Mouse (Mus musculus): ENCODE measurements around the gene Plcb4.

Gene Plcb4

DNA sequence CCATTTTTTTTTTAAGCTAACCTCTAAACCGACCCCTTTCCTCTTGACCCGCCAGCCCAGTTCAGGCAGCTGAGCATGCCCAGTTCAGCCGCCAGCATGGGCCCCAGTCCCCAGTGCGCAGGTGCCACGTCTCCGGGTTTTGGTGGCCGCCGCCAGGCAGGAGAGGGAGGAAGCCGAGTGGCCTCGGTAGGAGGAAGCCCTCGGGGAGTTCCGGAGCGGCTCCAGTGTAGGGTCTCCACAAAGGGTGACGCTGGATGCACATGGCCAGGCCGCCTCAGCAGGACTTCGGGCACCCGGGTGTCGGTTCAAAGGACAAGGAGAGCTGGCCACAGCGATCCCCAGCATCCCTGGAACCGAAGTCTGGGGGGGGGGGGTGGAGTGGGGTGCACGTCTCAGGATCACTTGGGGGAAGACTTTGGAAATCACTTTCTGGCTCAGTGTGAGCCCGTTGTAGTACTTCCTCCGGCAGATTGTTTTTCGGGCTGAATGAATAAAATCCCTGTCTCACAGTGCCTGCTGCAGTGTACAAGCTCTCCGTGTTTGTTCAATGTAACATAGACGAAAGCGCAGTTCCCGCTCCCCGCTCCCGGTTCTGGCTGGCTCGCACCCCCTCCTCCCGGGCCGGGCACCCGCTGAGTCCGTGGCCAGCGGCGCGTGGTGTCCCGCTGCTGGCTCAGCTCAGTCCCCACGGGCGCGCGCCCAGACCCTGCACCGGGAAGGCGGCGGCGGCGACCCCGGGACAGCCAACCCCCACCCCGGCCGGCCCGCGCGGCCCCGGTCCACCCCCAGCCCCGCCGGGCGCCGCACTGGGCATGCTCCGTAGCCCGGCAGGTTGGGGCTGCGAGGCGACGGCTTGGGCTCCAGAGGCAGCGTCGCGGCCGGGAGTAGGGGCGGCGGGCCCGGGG lies at the start of gene Plcb4:
Gene Plcb4 (plus strand): TSS at position 526 of the 905 bp plus-strand sequence.
- DNase-seq (ENCODE audit: low spot score in 2 of 2) = peak; percentile 46 to 62

DNA sequence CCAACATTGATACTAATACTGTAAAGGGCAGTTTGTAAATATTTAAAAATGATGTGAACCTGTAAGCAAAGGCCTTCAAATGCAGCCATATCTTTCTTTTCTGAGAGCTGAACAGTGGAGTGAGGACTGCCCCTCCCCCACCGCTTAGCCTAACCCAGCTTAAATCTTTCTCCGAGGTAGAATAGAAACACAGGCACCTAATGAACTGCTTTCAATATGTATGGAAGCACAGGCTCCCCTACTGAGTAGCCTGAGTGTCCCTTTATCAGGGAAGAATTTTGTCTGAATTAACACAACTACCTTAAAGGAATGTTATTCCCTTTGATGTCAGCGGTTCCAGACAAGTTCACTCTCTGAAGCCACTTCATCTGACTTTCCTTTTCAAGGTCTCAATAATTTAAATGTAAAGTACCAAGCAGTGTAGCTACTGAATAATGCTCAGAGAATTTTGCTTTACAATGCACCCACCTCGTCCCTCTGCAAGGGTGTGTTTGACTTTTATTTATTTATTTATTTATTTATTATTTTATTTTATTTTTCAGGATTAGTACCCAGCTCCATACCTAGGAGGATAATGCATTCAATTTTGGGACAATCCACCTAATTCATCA lies 44.1 kb upstream of the Plcb4 start:
- DNase-seq (ENCODE audit: low spot score in 2 of 2) = no peak

DNA sequence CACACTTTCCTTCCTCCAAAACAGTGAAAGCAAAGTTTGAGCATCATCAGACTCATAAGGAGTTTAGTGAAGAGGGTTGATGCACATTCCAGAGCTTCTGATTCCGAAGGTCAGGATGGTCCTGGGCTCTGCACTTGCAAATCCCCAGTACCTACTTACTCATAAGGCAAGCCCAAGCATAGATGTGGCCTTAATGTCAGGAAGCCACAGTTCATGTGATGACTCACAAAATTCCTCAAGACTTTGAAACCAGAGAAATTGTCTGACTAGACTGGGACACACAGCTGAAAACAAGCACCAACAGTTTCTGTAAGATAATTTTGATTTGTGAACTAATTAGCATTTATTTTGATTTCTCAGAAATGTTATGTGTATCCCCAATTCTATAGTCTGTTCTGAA lies 42.7 kb upstream of the Plcb4 start:
- no peak for DNase-seq (ENCODE audit: low spot score in 2 of 2)

DNA sequence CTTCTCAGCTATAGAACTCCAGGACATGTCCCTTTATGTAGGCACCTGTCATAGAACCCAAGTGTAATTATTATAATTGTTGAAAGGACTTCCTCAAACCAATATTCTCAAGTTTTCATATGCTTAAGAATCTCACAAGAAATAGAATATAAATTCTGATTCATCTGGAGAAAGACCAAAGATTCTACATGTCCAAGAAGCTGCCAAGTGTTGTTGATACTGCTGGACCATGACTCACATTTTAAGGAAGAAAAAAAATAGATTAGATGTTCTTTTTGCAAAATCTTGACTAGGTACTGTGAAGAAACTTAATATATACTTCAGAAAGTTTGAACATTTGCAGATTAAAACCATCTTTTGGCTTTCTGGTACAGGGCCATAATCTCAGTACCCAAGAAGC lies 40.3 kb upstream of the Plcb4 start:
- DNase-seq (ENCODE audit: low spot score in 2 of 2) = no peak

DNA sequence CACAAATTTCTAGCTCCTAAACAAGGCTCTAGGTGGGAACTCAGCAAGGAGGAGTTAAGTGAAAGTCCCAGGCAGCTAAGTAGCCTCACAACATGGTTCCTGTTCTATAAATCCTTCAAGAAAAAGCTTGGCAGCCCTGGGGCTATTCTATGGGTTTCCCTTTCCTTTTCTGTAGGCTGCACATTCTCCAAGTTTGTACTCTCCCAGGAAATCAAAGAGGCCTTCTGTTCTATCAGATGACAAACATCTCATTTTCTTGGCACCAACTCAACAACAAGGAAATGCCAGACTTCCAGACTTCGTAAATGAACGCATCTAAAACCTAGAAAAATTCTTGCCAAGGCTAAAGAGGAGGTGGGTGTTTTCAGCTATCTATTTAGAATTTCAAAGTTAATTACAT lies 38.9 kb upstream of the Plcb4 start:
- DNase-seq (ENCODE audit: low spot score in 2 of 2) = no peak

DNA sequence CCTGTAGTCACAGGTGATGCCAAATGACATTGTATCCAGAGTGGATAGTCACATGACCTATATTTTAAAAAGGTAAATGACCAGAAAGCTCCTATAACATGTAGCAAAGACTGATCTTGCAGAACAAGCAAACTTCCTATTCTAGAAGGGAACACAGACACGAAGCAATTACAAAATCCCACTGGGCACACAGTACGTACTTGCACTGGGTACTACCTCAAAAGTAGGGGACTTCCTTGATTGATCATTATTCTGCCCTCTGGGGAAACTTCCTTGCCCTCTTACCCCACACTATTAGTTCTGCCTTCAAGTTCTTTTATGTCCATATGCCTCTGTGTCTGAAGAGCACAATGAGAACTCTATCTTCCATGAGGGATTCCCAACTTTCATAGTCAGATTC lies 31.0 kb upstream of the Plcb4 start:
- no peak for DNase-seq (ENCODE audit: low spot score in 2 of 2)

DNA sequence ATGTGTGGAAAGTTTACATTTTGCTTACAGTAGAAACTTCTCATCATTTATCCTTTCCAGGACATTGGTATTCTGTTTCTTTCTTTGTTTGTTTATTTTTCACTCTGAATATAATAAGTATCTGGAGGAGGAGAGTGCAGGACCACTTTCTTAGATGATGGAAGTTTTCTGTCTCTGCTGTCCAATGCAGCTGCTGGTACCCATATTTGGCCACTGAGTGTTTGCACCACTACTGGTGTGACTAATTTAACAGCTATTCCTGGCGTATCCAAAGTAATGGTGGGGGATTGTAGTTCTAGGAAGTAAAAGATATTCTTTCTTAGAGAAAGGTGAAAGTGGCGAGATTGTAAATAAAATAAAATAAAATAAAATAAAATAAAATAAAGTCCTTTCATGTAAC lies 21.6 kb upstream of the Plcb4 start:
- no peak for DNase-seq (ENCODE audit: low spot score in 2 of 2)

DNA sequence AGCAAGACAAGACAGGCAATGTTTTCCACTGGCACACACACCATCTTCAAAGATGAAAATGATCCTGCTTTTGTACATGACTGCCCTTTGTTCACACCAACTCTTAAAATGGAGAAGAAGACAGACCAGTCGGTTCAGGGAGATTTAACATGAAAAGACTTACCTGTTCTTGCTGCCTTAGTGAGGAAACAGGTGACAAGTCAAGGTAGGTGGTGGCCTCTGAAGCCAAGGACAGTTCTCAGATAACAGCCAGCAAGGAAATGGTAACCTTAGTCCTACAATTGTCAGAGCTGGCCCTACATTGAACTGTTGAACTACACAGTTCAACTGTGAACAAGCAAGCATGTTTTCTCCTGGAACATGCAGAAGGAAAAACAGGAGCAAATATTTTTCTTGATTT lies 17.8 kb upstream of the Plcb4 start:
- no peak for DNase-seq (ENCODE audit: low spot score in 2 of 2)

DNA sequence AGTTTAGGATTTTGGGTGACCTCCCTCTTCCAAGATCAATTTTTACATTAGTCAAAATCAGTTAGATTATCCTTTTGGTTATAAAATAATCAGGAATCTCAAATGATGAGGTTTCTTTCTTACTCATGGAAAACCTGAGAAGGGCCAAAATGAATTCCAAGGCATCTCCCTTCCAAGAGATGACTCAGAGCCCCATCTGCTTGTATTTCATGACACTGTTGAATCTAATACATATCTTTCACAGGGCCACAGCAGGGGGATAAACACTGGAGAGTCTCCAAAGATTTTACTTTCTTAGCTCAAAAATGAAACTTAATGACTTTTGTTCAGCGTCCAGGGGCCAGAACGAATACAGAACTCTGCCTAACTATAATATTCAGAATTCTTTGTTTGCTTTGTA lies 17.2 kb upstream of the Plcb4 start:
- DNase-seq (ENCODE audit: low spot score in 2 of 2) = no peak

DNA sequence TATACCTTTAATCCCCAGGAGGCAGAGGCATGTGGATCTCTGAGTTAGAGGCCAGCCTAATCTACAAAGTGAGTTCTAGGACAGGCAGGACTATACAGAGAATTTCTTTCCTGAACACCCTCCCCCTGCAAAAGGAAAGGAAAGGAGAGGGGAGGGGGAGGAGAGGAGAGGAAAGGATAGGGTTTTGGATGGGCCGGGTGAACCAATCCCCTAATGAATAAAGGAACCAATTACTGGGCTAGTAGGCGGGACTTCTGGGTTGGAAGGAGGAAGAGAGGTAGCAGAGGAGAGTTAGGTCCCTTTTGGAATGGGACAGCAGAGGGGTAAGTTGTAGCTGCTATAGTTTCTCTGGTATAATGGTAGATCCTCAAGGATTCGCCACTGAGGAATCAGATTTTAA lies 12.6 kb upstream of the Plcb4 start:
- no peak for DNase-seq (ENCODE audit: low spot score in 2 of 2)

DNA sequence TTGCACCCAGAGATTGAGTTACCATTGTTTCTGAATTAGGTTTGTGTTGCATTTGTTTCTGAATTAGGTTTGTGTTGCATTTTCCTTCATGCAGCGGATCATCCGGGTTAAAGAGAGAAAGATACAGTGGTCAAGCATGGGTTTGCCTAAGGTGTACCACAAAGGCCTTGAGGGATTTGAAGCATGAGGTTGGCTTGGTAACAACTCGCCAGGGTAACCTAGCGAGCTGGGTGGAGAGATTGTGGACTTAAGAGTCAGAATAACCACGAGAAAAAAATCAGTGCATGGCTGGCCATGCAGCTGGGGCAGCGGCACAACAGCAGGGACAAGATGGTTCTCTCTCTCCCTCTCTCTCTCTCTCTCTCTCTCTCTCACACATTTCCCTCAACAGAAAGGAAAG lies 12.2 kb upstream of the Plcb4 start:
- no peak for DNase-seq (ENCODE audit: low spot score in 2 of 2)

DNA sequence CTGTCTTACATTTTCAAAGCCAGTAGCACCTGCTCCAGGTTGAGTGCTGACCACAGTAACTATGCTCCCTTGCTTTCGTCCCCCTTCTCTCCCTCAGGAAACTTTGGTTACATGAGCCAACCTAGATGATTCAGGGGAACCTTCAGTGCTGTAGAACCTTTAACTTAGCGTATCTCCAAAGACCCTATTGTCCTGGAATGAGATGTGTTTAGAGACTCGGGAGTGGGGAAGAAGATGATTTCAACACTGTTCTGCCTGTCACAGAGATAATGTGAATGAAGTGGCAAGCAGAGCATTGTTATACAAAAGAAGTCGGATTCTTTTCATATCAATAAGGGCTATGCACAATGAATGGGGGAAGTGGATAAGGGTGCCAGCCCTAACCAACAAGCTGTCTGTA lies 10.8 kb upstream of the Plcb4 start:
- no peak for DNase-seq (ENCODE audit: low spot score in 2 of 2)

DNA sequence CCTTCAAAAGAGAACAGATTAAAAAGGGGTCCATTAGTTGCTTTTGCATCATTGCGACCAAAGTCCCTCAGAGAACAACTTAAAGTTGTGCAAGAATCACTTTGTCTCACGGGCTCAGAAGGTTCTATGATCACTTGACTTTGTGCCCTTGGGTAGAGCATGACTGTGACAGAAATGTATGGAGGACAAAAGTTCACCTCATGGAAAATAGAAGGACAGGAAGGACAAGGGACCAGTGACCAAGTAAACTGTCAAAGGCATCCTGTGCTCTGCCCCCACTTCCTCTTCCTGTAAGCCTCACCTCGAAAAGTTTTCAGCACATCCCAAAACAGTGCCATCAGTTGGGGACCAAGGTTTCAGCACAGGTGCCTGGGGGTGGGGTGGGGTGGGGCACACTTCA lies 7.9 kb upstream of the Plcb4 start:
- DNase-seq (ENCODE audit: low spot score in 2 of 2) = no peak

DNA sequence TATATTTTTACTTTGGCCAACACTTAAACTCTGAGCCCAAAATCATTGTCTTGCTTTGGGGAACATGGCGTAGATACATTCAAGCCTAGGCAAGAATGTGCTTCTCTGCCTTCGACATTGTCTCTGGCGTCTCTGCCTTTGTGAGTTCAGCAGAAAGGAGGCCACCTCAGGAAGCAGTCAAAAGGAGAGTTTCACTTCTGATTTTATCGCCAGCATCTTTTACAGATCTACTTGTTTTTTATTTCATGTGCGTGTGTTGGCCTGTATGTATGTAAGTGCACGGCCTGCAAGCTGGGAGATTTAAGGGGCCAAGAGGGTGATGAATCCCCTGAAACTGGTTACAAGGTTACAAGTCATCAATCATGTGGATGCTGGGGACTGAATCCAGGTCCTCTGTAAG lies 6.8 kb upstream of the Plcb4 start:
- DNase-seq (ENCODE audit: low spot score in 2 of 2) = no peak

DNA sequence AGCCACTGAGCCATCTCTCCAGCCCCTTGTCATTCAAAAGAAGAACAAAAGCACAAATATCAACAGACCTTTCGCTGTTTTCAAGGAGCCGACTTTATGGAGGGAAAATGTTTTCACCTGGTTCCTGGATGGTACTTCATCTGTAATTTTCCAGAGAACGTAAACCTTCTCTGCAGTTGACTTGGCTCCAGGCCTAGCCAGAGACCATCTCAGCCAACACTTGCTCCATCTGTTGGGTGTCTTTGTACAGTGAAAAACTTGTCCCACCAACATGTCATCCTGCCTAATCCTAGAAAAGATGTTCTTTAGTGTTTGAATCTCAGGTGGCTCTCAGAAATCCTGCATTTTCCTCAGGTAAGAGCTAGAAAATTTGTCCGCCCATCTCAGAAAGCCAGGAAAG lies 6.4 kb upstream of the Plcb4 start:
- DNase-seq (ENCODE audit: low spot score in 2 of 2) = no peak

DNA sequence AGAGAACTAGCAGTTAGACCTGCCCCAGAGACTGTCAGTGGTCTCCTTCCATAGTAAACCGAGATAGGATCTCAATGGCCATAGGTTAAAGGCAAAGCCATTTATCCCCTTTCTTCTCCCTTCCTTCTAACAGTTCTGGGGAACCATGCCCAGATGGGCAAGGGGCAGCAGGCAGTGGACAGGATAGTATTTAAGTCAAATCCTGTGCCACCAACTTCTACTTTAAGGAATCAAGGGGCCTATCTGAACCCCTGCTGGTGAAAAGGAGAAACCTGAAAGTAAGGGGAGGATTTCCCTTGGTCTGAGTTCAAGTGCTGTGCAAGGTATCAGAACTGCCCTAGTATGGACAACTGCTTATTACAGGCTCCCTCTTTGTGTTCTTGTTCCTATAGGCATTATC lies 2.9 kb upstream of the Plcb4 start:
- DNase-seq (ENCODE audit: low spot score in 2 of 2) = no peak

DNA sequence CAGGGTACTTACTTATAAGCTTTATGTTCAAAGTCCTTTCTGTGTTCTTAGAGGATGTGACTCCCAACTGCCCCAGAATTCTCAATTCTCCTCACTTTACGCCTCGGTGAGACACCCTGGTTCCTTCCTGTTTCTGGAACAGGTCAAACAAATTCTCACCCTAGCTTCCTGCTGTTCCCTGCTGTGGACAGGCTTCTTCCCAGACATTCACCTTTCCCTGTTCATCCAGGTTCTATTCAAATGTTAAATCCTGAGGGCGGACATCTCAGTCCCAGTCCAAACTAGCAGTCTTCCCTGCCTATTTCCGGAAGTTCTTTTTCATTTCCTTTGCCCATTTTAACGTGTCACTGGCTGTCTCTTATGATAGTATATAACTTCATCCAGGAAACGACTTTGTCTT lies 2.2 kb upstream of the Plcb4 start:
- no peak for DNase-seq (ENCODE audit: low spot score in 2 of 2)

DNA sequence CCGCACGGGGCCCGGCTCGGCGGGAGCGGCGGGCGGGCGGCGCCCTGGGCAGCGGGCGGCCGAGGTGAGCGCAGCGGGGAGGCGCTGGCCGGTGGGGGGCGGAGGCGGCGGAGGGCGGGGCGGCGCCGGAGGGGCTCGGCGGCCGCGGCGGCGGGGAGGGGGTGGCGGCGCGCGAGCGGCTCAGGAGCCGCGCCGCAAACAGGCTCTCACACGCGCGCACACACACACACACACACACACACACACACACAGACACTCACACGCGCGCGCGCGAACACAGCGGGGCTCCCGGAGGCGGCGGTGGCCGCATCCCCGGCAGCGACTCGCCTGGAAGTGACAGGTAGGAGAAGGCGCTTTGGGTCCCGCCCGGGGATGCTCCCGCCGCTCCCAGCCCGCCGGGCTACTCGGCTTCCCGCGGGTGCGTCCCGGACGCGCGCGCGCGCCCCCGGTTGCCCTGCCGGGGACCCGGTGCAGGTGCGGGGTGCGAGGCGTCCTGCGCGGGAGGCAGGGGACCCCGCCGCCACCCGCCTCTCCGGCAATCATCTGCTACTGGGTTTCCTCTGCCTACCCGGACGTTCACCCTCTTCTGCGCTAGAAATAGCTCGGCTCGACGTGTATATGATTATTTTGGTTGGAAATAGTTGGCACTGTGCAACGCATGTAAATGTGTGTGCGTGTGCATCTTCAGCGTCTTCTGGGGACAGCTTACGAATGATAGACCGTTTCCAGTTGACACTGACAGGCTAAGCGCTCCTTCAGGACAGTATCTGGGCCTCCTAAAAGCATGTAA lies 775 bp downstream of the Plcb4 start:
- DNase-seq (ENCODE audit: low spot score in 2 of 2) = peak in 1 of 2 experiments; percentile 6

DNA sequence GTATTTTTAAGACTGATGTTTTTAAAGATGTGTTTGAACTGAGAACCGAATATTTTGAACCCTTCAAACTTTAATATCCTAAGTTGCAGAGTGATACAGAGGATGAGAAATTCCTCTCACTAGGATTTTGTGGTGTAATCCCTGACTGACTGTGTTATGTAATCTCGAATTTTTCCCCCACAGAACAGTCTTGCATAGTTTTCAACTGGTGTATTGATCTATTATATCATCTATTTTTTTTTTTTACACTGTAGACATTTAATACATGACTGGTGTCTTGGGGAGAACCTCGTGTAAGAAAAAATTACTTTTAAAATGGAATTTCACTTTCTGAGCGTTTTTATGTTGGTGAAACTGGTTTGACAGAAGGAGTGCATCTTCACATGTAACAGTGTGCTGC lies 2.0 kb downstream of the Plcb4 start:
- DNase-seq (ENCODE audit: low spot score in 2 of 2) = no peak

DNA sequence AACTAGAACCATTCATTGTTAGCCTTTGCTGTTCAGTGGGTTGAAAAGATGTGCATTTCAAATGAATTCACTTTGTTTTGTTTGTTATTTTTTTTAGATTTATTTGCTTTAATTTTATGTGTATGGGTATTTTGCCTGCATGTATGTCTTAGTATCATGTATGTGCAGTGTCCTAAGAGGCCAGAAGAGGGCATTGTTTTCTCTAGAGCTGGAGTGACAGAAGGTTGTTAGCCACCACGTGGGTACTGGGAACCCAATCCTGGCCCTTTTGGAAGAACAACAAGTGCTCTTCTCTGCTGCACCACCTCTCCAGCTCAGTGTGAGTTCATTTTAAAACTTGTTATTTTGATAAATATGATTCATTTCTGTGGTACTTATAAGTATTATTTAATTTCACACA lies 5.0 kb downstream of the Plcb4 start:
- no peak for DNase-seq (ENCODE audit: low spot score in 2 of 2)

DNA sequence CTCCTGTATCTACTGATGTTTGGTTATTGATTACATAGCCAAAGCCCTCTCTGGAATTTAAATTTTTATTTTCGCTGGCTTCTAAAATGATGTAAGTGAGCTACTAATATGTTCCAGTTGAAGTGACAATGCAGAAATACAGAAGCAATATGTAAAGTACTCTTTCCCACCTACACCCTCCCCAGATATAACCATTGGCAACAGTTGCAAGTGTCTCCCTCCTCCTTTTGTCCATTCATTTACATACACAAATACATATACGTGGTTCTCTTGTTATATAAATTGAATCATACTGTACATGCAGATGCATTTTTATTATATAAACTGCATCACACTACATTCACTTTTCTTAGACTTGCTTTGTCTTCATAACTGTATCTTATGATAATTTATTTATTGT lies 8.7 kb downstream of the Plcb4 start:
- no peak for DNase-seq (ENCODE audit: low spot score in 2 of 2)

DNA sequence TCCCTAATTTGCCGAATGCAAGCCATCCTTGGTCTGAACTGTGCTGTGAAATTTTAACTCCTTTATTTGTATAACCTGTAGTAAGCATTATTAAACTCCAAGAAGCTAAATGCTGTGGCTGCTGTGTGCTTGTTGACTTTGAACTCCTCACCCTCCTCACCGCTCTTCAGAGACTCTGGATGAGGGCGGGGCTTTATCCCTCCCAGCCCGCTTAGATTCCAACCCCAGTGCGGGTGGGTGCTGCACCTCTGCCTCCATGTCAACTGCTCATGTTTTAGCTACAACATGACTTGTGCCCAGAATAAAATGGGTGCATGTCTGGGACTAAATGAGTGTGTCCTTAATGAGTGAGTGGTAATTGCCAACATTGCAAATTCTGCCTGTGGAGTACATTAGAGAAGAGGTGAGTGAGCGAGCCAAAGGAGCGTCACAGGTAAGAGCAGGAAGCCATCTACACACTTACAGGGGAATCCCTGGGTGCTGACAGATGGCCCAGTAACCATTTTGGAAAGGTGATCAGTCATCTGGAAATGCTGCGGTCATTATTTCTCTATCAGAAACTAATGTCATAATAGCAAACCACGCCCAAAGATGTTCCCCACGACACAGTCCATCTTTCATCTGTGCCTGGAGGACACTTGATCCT lies 13.8 kb downstream of the Plcb4 start:
- DNase-seq (ENCODE audit: low spot score in 2 of 2) = no peak
